Mouse (Mus musculus) CH12.LX (cell line): ENCODE data around the gene P3h1.

ENCODE experiments used
- CHD1 ChIP-seq: IDR thresholded peaks from 2 replicates; pipeline ENCODE4 v1.6.1; 2012; ENCODE audit warnings: low read depth, low read length, improper control_type of control experiment, inconsistent platforms
- CTCF ChIP-seq, 2 experiments: IDR thresholded peaks in 1 of 2; conservative IDR thresholded peaks in 1 of 2; 2 replicates each; pipeline ENCODE4 v1.5.1; 2011 to 2012; ENCODE audit warnings: low read depth in 2 of 2, low read length in 2 of 2, improper control_type of control experiment in 1 of 2, inconsistent platforms in 1 of 2, mild to moderate bottlenecking in 1 of 2, moderate library complexity in 1 of 2
- ELF1 ChIP-seq: IDR thresholded peaks from 2 replicates; pipeline ENCODE4 v1.6.1; 2014; ENCODE audit warnings: low read depth, mild to moderate bottlenecking, inconsistent platforms, low read length, improper control_type of control experiment
- MAFK ChIP-seq: IDR thresholded peaks from 2 replicates; pipeline ENCODE4 v1.6.1; 2011; ENCODE audit warnings: low read length, improper control_type of control experiment; ENCODE audit not compliant: insufficient replicate concordance
- POLR2A ChIP-seq: IDR thresholded peaks from 2 replicates; pipeline ENCODE4 v1.6.1; 2011; ENCODE audit warnings: low read depth, mild to moderate bottlenecking, improper control_type of control experiment, low read length
- RCOR1 ChIP-seq: conservative IDR thresholded peaks from 2 replicates; pipeline ENCODE4 v1.6.1; 2012; ENCODE audit warnings: low read depth, mild to moderate bottlenecking, inconsistent platforms, low read length, improper control_type of control experiment

GRCm38 (mm10) chr4:119255351-119255750 lies 22.6 kb downstream of the P3h1 start, which contains the start of gene Cldn19:
- TF ChIP-seq CTCF (conservative IDR thresholded peaks at IDR 0.05 in 1 of 2, IDR thresholded peaks at IDR 0.05 in 1 of 2; ENCODE audit: low read depth in 2 of 2, low read length in 2 of 2) (no peak), POLR2A (no peak), ELF1 (no peak), MAFK (no peak), RCOR1 (no peak), CHD1 (no peak)
